Mouse (Mus musculus): ENCODE data around the gene Myo15. TPM values are rescaled to one million over a fixed set of nuclear protein-coding genes. Genes with fewer than 3 reads are reported as not detected.

Myo15 gene
- polyA plus RNA-seq, 1 experiment from 2014 or later: 0.04 TPM

DNA sequence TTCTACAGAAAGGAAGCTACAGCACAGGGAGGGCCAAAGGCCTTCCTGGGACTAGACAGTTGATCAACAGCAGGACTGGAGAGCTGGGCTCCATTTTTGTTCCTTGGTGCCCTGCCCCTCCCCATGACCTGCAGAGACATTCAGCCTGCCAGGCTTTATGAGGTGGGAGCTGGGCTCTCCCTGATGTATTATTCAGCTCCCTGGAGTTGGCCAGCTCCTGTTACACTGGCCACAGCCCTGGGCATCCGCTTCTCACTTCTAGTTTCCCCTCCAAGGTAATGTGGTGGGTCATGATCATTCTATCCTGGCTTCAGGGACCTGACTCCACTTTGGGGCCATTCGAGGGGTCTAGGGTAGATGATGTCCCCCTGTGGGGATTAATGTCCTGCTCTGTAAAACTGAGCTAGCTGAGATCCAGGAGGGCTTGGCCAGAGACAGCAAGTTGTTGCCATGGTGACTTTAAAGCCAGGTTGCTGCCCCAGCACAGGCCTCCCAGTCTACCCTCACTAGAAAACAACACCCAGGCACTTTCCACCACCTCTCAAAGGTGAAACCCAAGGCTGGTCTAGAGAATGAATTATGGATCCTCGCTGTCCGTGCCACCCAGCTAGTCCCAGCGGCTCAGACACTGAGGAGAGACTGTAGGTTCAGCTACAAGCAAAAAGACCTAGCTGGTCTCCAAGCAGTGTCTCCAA lies 6.7 kb downstream of the Myo15 start:
- no peak for DNase-seq (ENCODE audit: low spot score, missing footprints)
- H3K36me3 ChIP-seq (ENCODE audit: control insufficient read depth, insufficient read depth, low read length): no peaks in the 10 kb centered on the region
- H3K27ac ChIP-seq (ENCODE audit: low read depth, low read length): no peak overlapping the region
- no peaks in the 10 kb centered on the region for H3K4me1 ChIP-seq (ENCODE audit: control insufficient read depth, insufficient read depth, low read length)
- no peaks in the 10 kb centered on the region for H3K27me3 ChIP-seq (ENCODE audit: control insufficient read depth, insufficient read depth, low read length)
- 82% methylated on average over 5 of the region's 5 CpGs for WGBS
- no peak for ATAC-seq (ENCODE audit: low FRiP score)
- no peak overlapping the region for H3K9ac ChIP-seq (ENCODE audit: low read length)
- no peaks in the 10 kb centered on the region for H3K9me3 ChIP-seq (ENCODE audit: control insufficient read depth, low read length)
- H3K4me3 ChIP-seq (ENCODE audit: low read depth, low read length): no peak overlapping the region
- H3K4me2 ChIP-seq: no peak overlapping the region

DNA sequence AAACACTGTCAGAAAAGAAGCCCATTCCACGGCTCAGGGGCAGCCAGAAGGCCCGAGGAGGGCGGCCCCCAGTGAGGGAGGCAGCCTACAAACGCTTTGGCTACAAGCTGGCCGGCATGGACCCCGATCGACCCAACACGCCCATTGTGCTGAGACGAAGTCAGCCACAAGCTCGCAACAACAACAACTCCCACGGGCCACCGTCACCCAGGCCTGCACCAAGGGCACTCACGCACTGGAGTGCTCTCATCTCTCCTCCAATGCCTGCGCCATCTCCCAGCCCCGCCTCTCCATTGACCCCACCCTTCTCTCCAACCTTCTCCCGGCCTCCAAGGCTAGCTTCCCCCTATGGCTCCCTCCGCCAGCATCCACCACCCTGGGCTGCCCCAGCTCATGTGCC lies 9.0 kb downstream of the Myo15 start:
- Histone ChIP-seq H3K4me1 (ENCODE audit: control insufficient read depth, insufficient read depth, low read length) (no peaks in the 10 kb centered on the region), H3K4me3 (ENCODE audit: low read depth, low read length) (no peak overlapping the region), H3K9ac (ENCODE audit: low read length) (no peak overlapping the region), H3K9me3 (ENCODE audit: control insufficient read depth, low read length) (no peaks in the 10 kb centered on the region), H3K36me3 (ENCODE audit: control insufficient read depth, insufficient read depth, low read length) (no peaks in the 10 kb centered on the region), H3K27me3 (ENCODE audit: control insufficient read depth, insufficient read depth, low read length) (no peaks in the 10 kb centered on the region), H3K27ac (ENCODE audit: low read depth, low read length) (no peak overlapping the region), H3K4me2 (no peak overlapping the region)
- DNase-seq (ENCODE audit: low spot score, missing footprints) (no peak), ATAC-seq (ENCODE audit: low FRiP score) (no peak)
- WGBS: 35% methylated on average over 17 of the region's 17 CpGs

DNA sequence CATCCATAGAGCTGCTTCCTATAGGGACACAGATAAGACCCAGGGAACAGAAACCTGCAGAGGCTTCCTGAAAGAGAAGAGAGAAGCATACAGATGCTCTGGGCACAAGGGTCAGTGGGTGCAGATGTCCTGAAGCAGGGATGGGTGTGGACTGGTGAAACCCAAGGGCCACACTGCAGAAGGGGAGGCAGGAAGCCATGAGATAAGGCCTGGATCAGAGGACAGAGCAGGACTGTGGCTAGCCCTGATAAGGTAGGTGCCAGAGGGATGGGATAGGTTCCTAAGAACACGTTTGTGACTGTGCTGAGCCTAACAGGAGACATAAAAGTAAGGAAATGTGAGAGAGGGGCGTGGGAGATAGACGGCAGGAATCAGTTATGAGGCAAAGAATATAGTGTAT lies 17.1 kb downstream of the Myo15 start:
- no peak overlapping the region for H3K4me2 ChIP-seq
- ATAC-seq (ENCODE audit: low FRiP score) (no peak), DNase-seq (ENCODE audit: low spot score, missing footprints) (no peak)
- no peak overlapping the region for H3K27ac ChIP-seq (ENCODE audit: low read depth, low read length)
- H3K4me1 ChIP-seq (ENCODE audit: control insufficient read depth, insufficient read depth, low read length): no peaks in the 10 kb centered on the region
- no peak overlapping the region for H3K4me3 ChIP-seq (ENCODE audit: low read depth, low read length)
- no peaks in the 10 kb centered on the region for H3K27me3 ChIP-seq (ENCODE audit: control insufficient read depth, insufficient read depth, low read length)
- 68% methylated on average over 3 of the region's 3 CpGs for whole genome bisulfite sequencing
- no peaks in the 10 kb centered on the region for H3K9me3 ChIP-seq (ENCODE audit: control insufficient read depth, low read length)
- H3K36me3 ChIP-seq (ENCODE audit: control insufficient read depth, insufficient read depth, low read length): no peaks in the 10 kb centered on the region
- no peak overlapping the region for H3K9ac ChIP-seq (ENCODE audit: low read length)

DNA sequence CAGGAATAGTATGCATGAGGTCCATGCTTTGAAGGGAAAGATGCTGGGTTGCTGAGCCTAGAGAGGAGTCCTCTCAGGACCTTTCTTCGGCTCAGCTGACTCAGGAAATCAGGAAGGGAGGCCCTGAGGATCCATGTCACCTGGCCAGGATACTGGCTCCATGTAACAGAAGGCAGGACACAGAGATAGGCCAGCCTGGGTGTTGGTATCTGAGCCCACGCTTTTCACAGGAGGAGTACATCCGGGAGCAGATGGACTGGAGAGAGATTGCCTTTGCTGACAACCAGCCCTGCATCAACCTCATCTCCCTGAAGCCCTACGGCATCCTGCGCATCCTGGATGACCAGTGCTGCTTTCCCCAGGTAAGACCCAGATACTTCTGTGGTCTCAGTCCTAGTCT lies 23.6 kb downstream of the Myo15 start:
- H3K9me3 ChIP-seq (ENCODE audit: control insufficient read depth, low read length): no peaks in the 10 kb centered on the region
- no peak overlapping the region for H3K27ac ChIP-seq (ENCODE audit: low read depth, low read length)
- no peak overlapping the region for H3K4me2 ChIP-seq
- no peak overlapping the region for H3K9ac ChIP-seq (ENCODE audit: low read length)
- H3K36me3 ChIP-seq (ENCODE audit: control insufficient read depth, insufficient read depth, low read length): no peaks in the 10 kb centered on the region
- 87% methylated on average over 5 of the region's 5 CpGs for WGBS
- H3K4me1 ChIP-seq (ENCODE audit: control insufficient read depth, insufficient read depth, low read length): no peaks in the 10 kb centered on the region
- DNase-seq (ENCODE audit: low spot score, missing footprints): no peak
- H3K4me3 ChIP-seq (ENCODE audit: low read depth, low read length): no peak overlapping the region
- no peak for ATAC-seq (ENCODE audit: low FRiP score)
- no peaks in the 10 kb centered on the region for H3K27me3 ChIP-seq (ENCODE audit: control insufficient read depth, insufficient read depth, low read length)

DNA sequence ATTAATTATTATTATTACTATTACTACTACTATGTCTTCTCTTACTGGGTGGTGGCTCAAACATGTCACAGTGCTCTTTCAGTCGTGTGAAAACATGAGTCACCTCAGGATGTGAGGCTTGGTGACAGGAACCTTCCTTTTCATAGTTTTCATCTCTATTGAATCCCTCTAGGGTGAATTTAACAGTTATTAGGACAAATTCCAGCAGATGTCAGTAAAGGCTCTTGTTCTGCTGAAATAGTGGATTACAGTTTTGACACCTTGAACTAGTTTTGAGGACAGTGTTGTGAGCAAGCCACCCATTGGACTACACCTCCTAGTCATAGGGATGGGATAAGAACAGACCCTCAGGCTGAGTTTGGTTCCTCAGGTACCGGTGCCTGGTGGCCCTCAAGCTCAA lies 26.6 kb downstream of the Myo15 start:
- no peaks in the 10 kb centered on the region for H3K27me3 ChIP-seq (ENCODE audit: control insufficient read depth, insufficient read depth, low read length)
- DNase-seq (ENCODE audit: low spot score, missing footprints): no peak
- H3K27ac ChIP-seq (ENCODE audit: low read depth, low read length): no peak overlapping the region
- no peaks in the 10 kb centered on the region for H3K36me3 ChIP-seq (ENCODE audit: control insufficient read depth, insufficient read depth, low read length)
- H3K4me2 ChIP-seq: no peak overlapping the region
- WGBS: 69% methylated on average over 2 of the region's 2 CpGs
- H3K4me3 ChIP-seq (ENCODE audit: low read depth, low read length): no peak overlapping the region
- H3K9ac ChIP-seq (ENCODE audit: low read length): no peak overlapping the region
- no peaks in the 10 kb centered on the region for H3K4me1 ChIP-seq (ENCODE audit: control insufficient read depth, insufficient read depth, low read length)
- no peak for ATAC-seq (ENCODE audit: low FRiP score)
- H3K9me3 ChIP-seq (ENCODE audit: control insufficient read depth, low read length): no peaks in the 10 kb centered on the region

DNA sequence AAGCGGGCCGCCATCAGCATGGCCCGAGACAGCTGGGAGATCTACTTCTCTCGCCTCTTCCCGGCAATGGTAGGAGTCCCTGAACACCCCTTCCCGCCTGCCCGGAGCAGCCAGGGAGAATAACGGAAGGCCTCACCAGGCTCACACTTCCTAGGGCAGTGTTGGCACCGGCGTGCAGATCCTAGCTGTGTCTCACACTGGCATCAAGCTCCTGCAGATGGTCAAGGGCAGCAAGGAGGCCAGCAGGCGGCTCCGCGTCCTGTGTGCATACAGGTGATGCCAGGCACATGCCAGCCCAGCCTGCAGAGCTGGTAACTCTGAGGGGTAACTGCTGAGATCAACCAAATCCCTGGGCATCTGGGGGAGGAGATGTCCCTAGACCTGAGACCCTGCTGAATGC lies 38.1 kb downstream of the Myo15 start:
- H3K27me3 ChIP-seq (ENCODE audit: control insufficient read depth, insufficient read depth, low read length): peaks cover 19% of the 10 kb centered on the region

DNA sequence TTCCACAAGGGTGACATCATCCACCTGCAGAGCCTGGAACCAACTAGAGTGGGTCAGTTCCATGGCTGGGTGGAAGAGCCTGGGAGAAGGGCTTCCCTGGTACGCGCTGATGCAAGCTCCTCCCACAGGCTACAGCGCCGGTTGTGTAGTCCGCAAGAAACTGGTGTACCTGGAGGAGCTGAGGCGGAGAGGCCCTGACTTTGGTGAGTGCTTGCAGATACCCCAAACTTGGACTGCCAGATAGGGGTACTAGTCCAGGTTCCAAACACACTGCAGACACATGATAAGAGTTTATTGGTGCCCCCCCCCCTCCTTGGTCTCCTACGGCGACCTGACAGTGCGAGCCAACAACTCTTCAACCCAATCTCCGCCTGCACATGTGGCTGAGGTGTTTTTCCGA lies 39.8 kb downstream of the Myo15 start:
- Histone ChIP-seq H3K9ac (ENCODE audit: low read length) (no peak overlapping the region; the same call in 1 of the 2 replicates), H3K27ac (ENCODE audit: low read depth, low read length) (no peak overlapping the region), H3K36me3 (ENCODE audit: control insufficient read depth, insufficient read depth, low read length) (no peaks in the 10 kb centered on the region), H3K4me3 (ENCODE audit: low read depth, low read length) (peak overlapping the region; percentile 28), H3K4me1 (ENCODE audit: control insufficient read depth, insufficient read depth, low read length) (peaks cover 7% of the 10 kb centered on the region; the same call in 1 of the 2 replicates), H3K9me3 (ENCODE audit: control insufficient read depth, low read length) (no peaks in the 10 kb centered on the region), H3K4me2 (peak overlapping the region; percentile 61), H3K27me3 (ENCODE audit: control insufficient read depth, insufficient read depth, low read length) (peaks cover 19% of the 10 kb centered on the region)
- DNase-seq (ENCODE audit: low spot score, missing footprints) (no peak), ATAC-seq (ENCODE audit: low FRiP score) (no peak)
- 6% methylated on average over 11 of the region's 11 CpGs for WGBS

More for the DNA sequence above, 38.1 kb downstream of the Myo15 start:
- no peak overlapping the region for H3K4me2 ChIP-seq
- peaks cover 7% of the 10 kb centered on the region; the same call in 1 of the 2 replicates for H3K4me1 ChIP-seq (ENCODE audit: control insufficient read depth, insufficient read depth, low read length)
- no peaks in the 10 kb centered on the region for H3K9me3 ChIP-seq (ENCODE audit: control insufficient read depth, low read length)
- no peak for ATAC-seq (ENCODE audit: low FRiP score)
- H3K27ac ChIP-seq (ENCODE audit: low read depth, low read length): no peak overlapping the region
- no peaks in the 10 kb centered on the region for H3K36me3 ChIP-seq (ENCODE audit: control insufficient read depth, insufficient read depth, low read length)
- no peak overlapping the region for H3K9ac ChIP-seq (ENCODE audit: low read length)
- no peak overlapping the region for H3K4me3 ChIP-seq (ENCODE audit: low read depth, low read length)
- no peak for DNase-seq (ENCODE audit: low spot score, missing footprints)
- whole genome bisulfite sequencing: 91% methylated on average over 13 of the region's 13 CpGs

DNA sequence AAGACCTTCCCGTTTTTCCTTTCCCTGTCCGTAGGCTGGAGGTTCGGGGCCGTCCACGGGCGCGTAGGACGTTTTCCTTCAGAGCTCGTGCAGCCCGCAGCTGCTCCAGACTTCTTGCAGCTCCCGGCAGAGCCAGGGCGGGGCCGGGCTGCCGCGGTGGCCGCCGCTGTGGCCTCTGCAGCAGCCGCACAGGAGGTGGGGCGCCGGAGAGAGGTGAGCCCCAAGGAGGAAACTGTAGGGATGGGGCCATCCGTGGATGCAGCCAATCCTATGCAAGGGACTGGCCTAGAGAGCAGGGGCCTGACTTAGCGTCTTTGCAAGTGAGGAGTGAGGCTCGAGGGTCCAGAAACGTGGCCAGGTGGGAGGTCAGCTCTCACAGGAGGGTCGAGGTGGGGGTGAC lies 40.4 kb downstream of the Myo15 start:
- WGBS: under 1% methylated on average over 25 of the region's 25 CpGs
- H3K4me2 ChIP-seq: peak overlapping the region; percentile 61
- peak overlapping the region; percentile 28 for H3K4me3 ChIP-seq (ENCODE audit: low read depth, low read length)
- no peaks in the 10 kb centered on the region for H3K36me3 ChIP-seq (ENCODE audit: control insufficient read depth, insufficient read depth, low read length)
- H3K27ac ChIP-seq (ENCODE audit: low read depth, low read length): no peak overlapping the region
- H3K4me1 ChIP-seq (ENCODE audit: control insufficient read depth, insufficient read depth, low read length): peaks cover 7% of the 10 kb centered on the region; the same call in 1 of the 2 replicates
- H3K27me3 ChIP-seq (ENCODE audit: control insufficient read depth, insufficient read depth, low read length): peaks cover 19% of the 10 kb centered on the region
- 0 out of 2 replicates have a peak, but pooled peaks have one; percentile 19 for ATAC-seq (ENCODE audit: low FRiP score)
- H3K9me3 ChIP-seq (ENCODE audit: control insufficient read depth, low read length): no peaks in the 10 kb centered on the region
- DNase-seq (ENCODE audit: low spot score, missing footprints): no peak
- peak overlapping the region; percentile 56 for H3K9ac ChIP-seq (ENCODE audit: low read length)

DNA sequence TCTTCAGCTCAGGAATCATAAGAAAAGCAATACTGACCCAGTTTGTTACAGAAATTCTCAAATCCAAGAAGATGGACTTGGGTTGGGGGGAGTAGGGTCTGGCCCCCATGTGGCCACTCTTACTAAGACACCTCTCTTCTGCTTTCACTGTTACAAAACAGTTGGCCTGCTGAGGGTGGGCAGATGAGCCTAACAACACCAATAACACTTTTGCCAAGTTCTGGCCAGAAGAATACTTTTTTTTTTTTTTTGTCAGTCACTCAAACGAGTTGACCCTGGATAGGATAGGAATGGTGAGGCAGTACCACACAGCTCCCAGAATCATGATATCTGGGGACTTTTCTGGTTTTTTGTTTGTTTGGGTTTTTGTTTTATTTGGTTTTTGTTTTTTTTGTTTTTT lies 42.8 kb downstream of the Myo15 start:
- H3K4me1 ChIP-seq (ENCODE audit: control insufficient read depth, insufficient read depth, low read length): peaks cover 7% of the 10 kb centered on the region; the same call in 1 of the 2 replicates
- no peak overlapping the region for H3K4me2 ChIP-seq
- DNase-seq (ENCODE audit: low spot score, missing footprints) (no peak), ATAC-seq (ENCODE audit: low FRiP score) (no peak)
- WGBS: 75% methylated on average over 1 of the region's 1 CpGs
- no peaks in the 10 kb centered on the region for H3K36me3 ChIP-seq (ENCODE audit: control insufficient read depth, insufficient read depth, low read length)
- H3K9me3 ChIP-seq (ENCODE audit: control insufficient read depth, low read length): no peaks in the 10 kb centered on the region
- peaks cover 19% of the 10 kb centered on the region for H3K27me3 ChIP-seq (ENCODE audit: control insufficient read depth, insufficient read depth, low read length)
- H3K27ac ChIP-seq (ENCODE audit: low read depth, low read length): no peak overlapping the region
- H3K9ac ChIP-seq (ENCODE audit: low read length): no peak overlapping the region
- H3K4me3 ChIP-seq (ENCODE audit: low read depth, low read length): no peak overlapping the region

Measured in midbrain, embryonic 11.5 days (tissue).